Mouse (Mus musculus) mouse embryonic stem cell (cell line): ENCODE results near the gene Gpc6.

ENCODE experiments used
- in situ Hi-C, 2 experiments: fragments of 300-500 bp; cut with MboI; formaldehyde crosslinking; loops; 1 replicate in 1 of 2; 3 replicates in 1 of 2; pipeline ENCODE4 v1.14.3; 2019 to 2020; ENCODE audit warnings: low sequenced_read_pairs in 2 of 2, low pct_unique_long_range_greater_than_20kb in 1 of 2, mixed read lengths in 1 of 2; ENCODE audit not compliant: unreplicated experiment in 1 of 2

The Gpc6 gene

GRCm38 (mm10) chr14:117951265-117951664 is 1026.2 kb downstream of the Gpc6 start:
- in situ Hi-C loops: no loop called here

GRCm38 (mm10) chr14:117951686-117952085 is 1026.6 kb downstream of the Gpc6 start:
- in situ Hi-C loops: no loop called here

- in situ Hi-C loops: no loop called here
These were observed 1030.9 kb downstream of the Gpc6 start for GRCm38 (mm10) chr14:117956051-117956450.

GRCm38 (mm10) chr14:117958389-117958788 is 1033.3 kb downstream of the Gpc6 start:
- in situ Hi-C loops: no loop called here

GRCm38 (mm10) chr14:117961267-117961666 is 1036.2 kb downstream of the Gpc6 start:
- in situ Hi-C loops: no loop called here

- in situ Hi-C loops: no loop called here
These were observed 1036.7 kb downstream of the Gpc6 start for GRCm38 (mm10) chr14:117961844-117962243.

GRCm38 (mm10) chr14:117962453-117962852 is 1037.3 kb downstream of the Gpc6 start:
- in situ Hi-C loops: no loop called here

GRCm38 (mm10) chr14:117972576-117972975 is 1047.5 kb downstream of the Gpc6 start:
- in situ Hi-C loops: no loop called here

GRCm38 (mm10) chr14:117981532-117981931 is 1056.4 kb downstream of the Gpc6 start:
- in situ Hi-C loops: no loop called here

- in situ Hi-C loops: no loop called here
These were observed 1063.3 kb downstream of the Gpc6 start for GRCm38 (mm10) chr14:117988444-117988843.

GRCm38 (mm10) chr14:117990203-117990602 is 1065.1 kb downstream of the Gpc6 start:
- in situ Hi-C loops: no loop called here

GRCm38 (mm10) chr14:117992600-117993256 is 1067.6 kb downstream of the Gpc6 start:
- in situ Hi-C loops: no loop called here

GRCm38 (mm10) chr14:117993845-117994244 is 1068.7 kb downstream of the Gpc6 start:
- in situ Hi-C loops: no loop called here

GRCm38 (mm10) chr14:118004434-118004833 is 1079.3 kb downstream of the Gpc6 start:
- in situ Hi-C loops: no loop called here

GRCm38 (mm10) chr14:118005697-118006096 is 1080.6 kb downstream of the Gpc6 start:
- in situ Hi-C loops: no loop called here

GRCm38 (mm10) chr14:118009541-118009940 is 1084.4 kb downstream of the Gpc6 start:
- in situ Hi-C loops: no loop called here

GRCm38 (mm10) chr14:118013237-118013636 is 1088.1 kb downstream of the Gpc6 start:
- in situ Hi-C loops: no loop called here

- in situ Hi-C loops: no loop called here
These were observed 1094.2 kb downstream of the Gpc6 start for GRCm38 (mm10) chr14:118019314-118019713.

- in situ Hi-C loops: no loop called here
These were observed 1096.9 kb downstream of the Gpc6 start for GRCm38 (mm10) chr14:118021867-118022543.
